Mouse (Mus musculus) E14TG2a.4 (cell line): ENCODE measurements around the gene Olfr527.

ENCODE experiments used
- H3K27me3 ChIP-seq: 2 replicates; pipeline ENCODE4 v1.6.1; 2014; ENCODE audit warnings: low read length, control low read depth; ENCODE audit not compliant: insufficient read depth
- H3K36me3 ChIP-seq: 2 replicates; pipeline ENCODE4 v1.6.1; 2014; ENCODE audit warnings: low read length, control low read depth; ENCODE audit not compliant: insufficient read depth
- H3K4me1 ChIP-seq: replicated peaks from 2 replicates; pipeline ENCODE4 v1.6.1; 2014; ENCODE audit warnings: low read depth, low read length, control low read depth
- H3K4me3 ChIP-seq: replicated peaks from 2 replicates; pipeline ENCODE4 v1.5.1; 2014; ENCODE audit warnings: mild to moderate bottlenecking, low read length
- H3K9me3 ChIP-seq: 2 replicates; pipeline ENCODE4 v1.6.1; 2014; ENCODE audit warnings: low read length, control low read depth
- CTCF ChIP-seq: conservative IDR thresholded peaks from 2 replicates; pipeline ENCODE4 v1.5.1; 2014; ENCODE audit warnings: low read length
- NANOG ChIP-seq: IDR thresholded peaks from 2 replicates; pipeline ENCODE4 v1.6.1; 2014; ENCODE audit warnings: borderline replicate concordance, low read length, mixed read lengths
- POU5F1 ChIP-seq: IDR thresholded peaks from 2 replicates; pipeline ENCODE4 v1.6.1; 2014; ENCODE audit warnings: low read length, borderline replicate concordance

Olfr527 gene

DNA sequence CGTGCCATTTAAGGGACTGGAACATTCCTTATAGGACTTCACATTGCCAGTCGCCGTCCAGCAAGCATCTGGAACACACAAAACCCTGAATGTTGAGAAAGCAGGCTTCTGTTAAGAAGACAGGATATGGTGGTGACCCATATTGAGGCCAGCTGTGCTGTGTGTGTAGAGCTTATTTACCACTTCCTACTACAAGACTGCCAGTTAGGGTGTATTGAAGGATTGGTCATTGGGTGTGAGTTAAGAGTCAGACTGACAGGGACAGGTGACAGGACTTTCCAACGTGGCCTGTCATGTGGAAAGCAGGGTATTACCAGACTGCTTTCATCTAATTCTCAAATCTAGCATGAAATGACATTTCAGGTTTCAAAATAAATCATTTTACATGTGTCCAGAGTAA is 40.5 kb downstream of the Olfr527 start:
- Histone ChIP-seq H3K27me3 (no peaks in the 10 kb centered on the region), H3K36me3 (no peaks in the 10 kb centered on the region), H3K4me3 (no peak overlapping the region), H3K9me3 (no peaks in the 10 kb centered on the region), H3K4me1 (no peaks in the 10 kb centered on the region)
- TF ChIP-seq CTCF (no peak), NANOG (no peak), POU5F1 (no peak)

DNA sequence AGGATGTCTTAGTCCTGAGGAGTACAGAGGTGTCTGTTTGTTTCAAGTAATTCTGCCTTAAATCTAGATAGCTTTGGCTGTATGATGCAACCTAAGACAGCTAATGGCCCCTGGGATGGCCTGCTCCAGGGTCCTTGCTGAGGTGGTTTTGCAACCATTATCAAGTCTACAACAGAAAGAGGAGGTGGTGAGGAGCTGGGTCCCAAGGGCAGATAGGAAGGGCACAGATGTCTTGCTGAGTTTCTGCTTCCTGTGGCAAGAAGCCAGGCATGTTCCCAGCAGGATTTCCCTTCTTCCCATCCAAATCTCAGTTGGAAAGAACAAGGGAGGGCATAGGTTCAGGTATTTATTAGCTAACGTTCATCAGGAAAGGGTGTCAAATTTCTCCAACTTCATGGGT is 42.4 kb downstream of the Olfr527 start, which contains the start of gene Olfr530:
Gene Olfr530, minus strand, starts transcription at position 101 of the 400 bp plus-strand sequence.
- no peak within 1 kb of the TSS for H3K4me3 ChIP-seq
- H3K4me1 ChIP-seq = no peaks in the 10 kb centered on the region
- TF ChIP-seq CTCF = no peak
- H3K27me3 ChIP-seq = no peaks in the 10 kb centered on the region
- H3K9me3 ChIP-seq = no peaks in the 10 kb centered on the region
- H3K36me3 ChIP-seq = no peaks in the 10 kb centered on the region

DNA sequence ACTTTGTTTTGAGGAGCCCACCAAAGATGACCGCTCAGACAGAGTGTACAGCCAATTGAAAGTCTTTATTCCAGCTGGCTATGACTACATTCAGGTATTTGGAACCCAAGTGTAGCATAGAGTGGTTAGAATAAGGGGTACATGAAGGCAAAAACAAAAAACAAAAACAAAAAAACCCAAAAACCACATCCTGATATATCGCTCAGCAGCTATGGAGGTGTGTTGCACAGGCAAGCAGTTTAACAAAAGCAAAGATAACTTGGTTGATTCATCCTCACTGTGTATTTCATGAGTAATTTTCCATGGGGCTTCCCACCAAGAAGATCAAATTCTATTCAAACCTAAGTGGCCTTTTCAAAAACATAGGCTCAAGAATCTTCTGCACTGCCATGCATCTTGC is 43.1 kb downstream of the Olfr527 start:
- TF ChIP-seq NANOG (no peak), CTCF (no peak), POU5F1 (no peak)
- H3K36me3 ChIP-seq = no peaks in the 10 kb centered on the region
- no peaks in the 10 kb centered on the region for H3K4me1 ChIP-seq
- no peaks in the 10 kb centered on the region for H3K27me3 ChIP-seq
- H3K9me3 ChIP-seq = no peaks in the 10 kb centered on the region
- H3K4me3 ChIP-seq = no peak overlapping the region
